Mouse (Mus musculus) myocyte (in vitro differentiated cells): ENCODE measurements around the gene Olfr1564. TPM values are rescaled to one million over a fixed set of nuclear protein-coding genes. Genes with fewer than 3 reads are reported as not detected.
"Not testable (repeated sequence)": the region's sequence is repeated elsewhere in the genome, so short reads cannot be mapped to it uniquely, and the experiment has no call there.

Source experiments
- H3K27me3 ChIP-seq: one replicate; pipeline ENCODE4 v1.6.1; 2011; ENCODE audit not compliant: control insufficient read depth, insufficient read depth, insufficient read length
- H3K36me3 ChIP-seq: one replicate; pipeline ENCODE4 v1.6.1; 2011; ENCODE audit not compliant: control insufficient read depth, insufficient read depth
- H3K4me2 ChIP-seq: one replicate; pipeline ENCODE4 v1.6.1; 2011; ENCODE audit warnings: low read depth, control low read depth
- H3K4me3 ChIP-seq: one replicate; pipeline ENCODE4 v1.5.1; 2011; ENCODE audit warnings: mild to moderate bottlenecking, control low read depth, moderate library complexity
- H3K79me2 ChIP-seq: one replicate; pipeline ENCODE4 v1.6.1; 2011; ENCODE audit not compliant: control insufficient read depth, insufficient read depth
- H3ac ChIP-seq: one replicate; pipeline ENCODE4 v1.6.1; 2011; ENCODE audit not compliant: control insufficient read depth, insufficient read length
- CEBPB ChIP-seq: IDR thresholded peaks from 2 replicates; pipeline ENCODE4 v1.6.1; 2011; ENCODE audit warnings: mild to moderate bottlenecking, moderate library complexity; ENCODE audit not compliant: poor library complexity, insufficient read depth, severe bottlenecking
- E2F4 ChIP-seq: IDR thresholded peaks from one replicate; pipeline ENCODE4 v1.6.1; 2011; ENCODE audit warnings: mild to moderate bottlenecking, control low read depth, moderate library complexity; ENCODE audit not compliant: insufficient read depth
- MAX ChIP-seq: IDR thresholded peaks from one replicate; pipeline ENCODE4 v1.6.1; 2011; ENCODE audit warnings: low read depth, mild to moderate bottlenecking, control low read depth
- MYOD1 ChIP-seq, 3 experiments: IDR thresholded peaks; one replicate each; pipeline ENCODE4 v1.6.1; 2011; ENCODE audit warnings: control low read depth in 2 of 3, low read depth in 2 of 3, mild to moderate bottlenecking in 2 of 3, moderate library complexity in 1 of 3; ENCODE audit not compliant: insufficient read length in 2 of 3, control insufficient read depth in 1 of 3
- MYOG ChIP-seq, 3 experiments: IDR thresholded peaks; one replicate each; pipeline ENCODE4 v1.6.1; 2011; ENCODE audit warnings: control low read depth in 2 of 3, low read depth in 2 of 3, mild to moderate bottlenecking in 2 of 3; ENCODE audit not compliant: insufficient read length in 2 of 3, control insufficient read depth in 1 of 3, insufficient read depth in 1 of 3
- POLR2A ChIP-seq: IDR thresholded peaks from one replicate; pipeline ENCODE4 v1.6.1; 2011; ENCODE audit warnings: low read depth, mild to moderate bottlenecking, control low read depth, moderate library complexity; ENCODE audit not compliant: insufficient read length
- POLR2AphosphoS2 ChIP-seq: IDR thresholded peaks from one replicate; pipeline ENCODE4 v1.6.1; 2011; ENCODE audit warnings: low read depth, control low read depth; ENCODE audit not compliant: insufficient read length
- REST ChIP-seq: IDR thresholded peaks from one replicate; pipeline ENCODE4 v1.6.1; 2011; ENCODE audit warnings: mild to moderate bottlenecking, control low read depth, moderate library complexity; ENCODE audit not compliant: insufficient read depth, insufficient read length
- SRF ChIP-seq: IDR thresholded peaks from one replicate; pipeline ENCODE4 v1.6.1; 2011; ENCODE audit warnings: low read depth; ENCODE audit not compliant: control insufficient read depth, insufficient read length
- TCF12 ChIP-seq: IDR thresholded peaks from one replicate; pipeline ENCODE4 v1.6.1; 2011; ENCODE audit warnings: mild to moderate bottlenecking, control low read depth; ENCODE audit not compliant: poor library complexity, insufficient read depth, severe bottlenecking
- TCF3 ChIP-seq: IDR thresholded peaks from one replicate; pipeline ENCODE4 v1.6.1; 2011; ENCODE audit warnings: low read depth, control low read depth; ENCODE audit not compliant: insufficient read length
- USF1 ChIP-seq: IDR thresholded peaks from one replicate; pipeline ENCODE4 v1.6.1; 2011; ENCODE audit warnings: low read depth, mild to moderate bottlenecking, control low read depth, moderate library complexity
- polyA plus RNA-seq: library from polyadenylated mRNA; unstranded; fragments of >200 nt; fragmentation: generic; extraction: Trizol; gene quantifications from one replicate; pipeline ENCODE4 v1.2.1, GENCODE M21; 2012; ENCODE audit warnings: missing spikeins

Gene Olfr1564
- 0.11 TPM for polyA plus RNA-seq

- Histone ChIP-seq H3K4me2 (no peak within 1 kb of the TSS), H3K4me3 (no peak within 1 kb of the TSS), H3K36me3 (no peaks in the 10 kb centered on the region), H3K27me3 (no peaks in the 10 kb centered on the region), H3K79me2 (no peaks in the 10 kb centered on the region), H3ac (no peak within 1 kb of the TSS)
- no peak for TF ChIP-seq USF1
- TF ChIP-seq MYOG (IDR thresholded peaks at IDR 0.05; ENCODE audit: control insufficient read depth in 1 of 3, insufficient read depth in 1 of 3, insufficient read length in 2 of 3, low read depth in 2 of 3): no peak
- TF ChIP-seq SRF: no peak
- TF ChIP-seq TCF12: no peak
- no peak for TF ChIP-seq CEBPB
- no peak for TF ChIP-seq POLR2AphosphoS2
- TF ChIP-seq E2F4: no peak
- TF ChIP-seq TCF3: no peak
- TF ChIP-seq REST: no peak
- no peak for TF ChIP-seq MAX
- TF ChIP-seq POLR2A: no peak
Measured at GRCm38 (mm10) chr17:33221590-33221989, at the start of gene Olfr1564. TSS of gene Olfr1564 (minus strand) at chr17:33221690.

GRCm38 (mm10) chr17:33268907-33269306 lies 47.4 kb upstream of the Olfr1564 start:
- no peak overlapping the region for H3K4me2 ChIP-seq

GRCm38 (mm10) chr17:33264376-33264775 lies 42.9 kb upstream of the Olfr1564 start, which contains the start of gene Olfr63:
TSS of gene Olfr63 (plus strand) at chr17:33264676.
- Histone ChIP-seq H3K27me3 (no peaks in the 10 kb centered on the region), H3K4me3 (no peak within 1 kb of the TSS), H3ac (no peak within 1 kb of the TSS), H3K36me3 (no peaks in the 10 kb centered on the region), H3K4me2 (no peak within 1 kb of the TSS), H3K79me2 (no peaks in the 10 kb centered on the region)
- no peak for TF ChIP-seq POLR2AphosphoS2

More at GRCm38 (mm10) chr17:33268907-33269306, 47.4 kb upstream of the Olfr1564 start:
- Histone ChIP-seq H3K36me3 (no peaks in the 10 kb centered on the region), H3K4me3 (no peak overlapping the region), H3ac (no peak overlapping the region), H3K79me2 (no peaks in the 10 kb centered on the region), H3K27me3 (no peaks in the 10 kb centered on the region)
- TF ChIP-seq CEBPB (no peak), MYOD1 (IDR thresholded peaks at IDR 0.05; ENCODE audit: control insufficient read depth in 1 of 3, insufficient read length in 2 of 3, low read depth in 2 of 3) (no peak), USF1 (no peak), E2F4 (no peak), TCF12 (no peak), SRF (no peak), POLR2AphosphoS2 (no peak), MAX (no peak), TCF3 (no peak), POLR2A (no peak), MYOG (IDR thresholded peaks at IDR 0.05; ENCODE audit: control insufficient read depth in 1 of 3, insufficient read depth in 1 of 3, insufficient read length in 2 of 3, low read depth in 2 of 3) (no peak), REST (no peak)

GRCm38 (mm10) chr17:33255319-33255657 lies 33.8 kb upstream of the Olfr1564 start:
- H3K4me3 ChIP-seq, H3K36me3 ChIP-seq, H3ac ChIP-seq, H3K4me2 ChIP-seq, H3K79me2 ChIP-seq, H3K27me3 ChIP-seq: not testable (repeated sequence)

GRCm38 (mm10) chr17:33254530-33255318 lies 33.2 kb upstream of the Olfr1564 start, which contains the start of gene Zfp955a:
TSS of gene Zfp955a (minus strand) at chr17:33255145.
- H3K36me3 ChIP-seq, H3K4me3 ChIP-seq, H3K4me2 ChIP-seq, H3K79me2 ChIP-seq, H3ac ChIP-seq, H3K27me3 ChIP-seq: not testable (repeated sequence)

DNA sequence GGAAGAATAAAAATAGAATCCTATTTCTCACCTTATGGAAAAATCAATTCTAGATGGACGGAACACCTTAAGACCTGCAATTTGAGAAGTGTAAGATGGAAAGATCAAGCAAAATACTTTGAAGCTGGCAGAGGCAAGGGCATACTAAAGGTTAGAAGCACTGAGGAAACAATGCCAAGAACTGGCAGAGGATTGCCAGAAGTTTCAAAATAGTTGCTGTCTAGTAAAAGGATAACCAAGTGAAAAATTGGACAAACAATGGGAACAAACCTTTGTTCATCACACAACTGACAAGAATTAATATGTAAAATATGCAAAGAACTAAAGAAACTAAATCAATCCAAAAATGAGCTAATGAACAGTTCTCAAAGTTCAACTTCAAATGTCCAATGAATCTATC lies 15.2 kb upstream of the Olfr1564 start:
- H3K36me3 ChIP-seq, H3K4me2 ChIP-seq, H3K27me3 ChIP-seq, H3K79me2 ChIP-seq, H3ac ChIP-seq, H3K4me3 ChIP-seq: not testable (repeated sequence)

GRCm38 (mm10) chr17:33191002-33191401 lies 30.5 kb downstream of the Olfr1564 start, which contains the start of gene Olfr239:
TSS of gene Olfr239 (plus strand) at chr17:33191302.
- not testable (repeated sequence) for H3K79me2 ChIP-seq, H3ac ChIP-seq, H3K27me3 ChIP-seq, H3K4me2 ChIP-seq, H3K36me3 ChIP-seq, H3K4me3 ChIP-seq

DNA sequence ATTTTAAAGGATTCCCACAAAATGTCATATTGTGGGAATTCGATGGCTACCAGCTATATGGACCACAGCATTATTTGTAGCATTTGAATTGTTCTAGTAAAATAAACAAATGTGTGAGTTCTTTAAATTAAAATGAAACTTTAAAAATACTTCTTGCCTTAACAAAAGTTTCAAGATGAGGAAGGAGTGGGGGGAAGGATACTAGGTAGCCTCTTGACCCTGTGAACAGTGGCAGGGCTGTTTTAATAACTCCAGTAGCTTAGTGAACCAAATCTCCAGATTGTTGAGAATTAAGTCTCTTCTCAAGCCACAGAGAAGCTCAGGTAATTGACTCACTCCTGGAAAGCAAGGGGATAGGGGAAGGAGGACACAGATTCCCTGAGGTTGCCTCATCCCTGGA lies 53.3 kb downstream of the Olfr1564 start, which contains the start of gene Olfr55:
Gene Olfr55 (plus strand): TSS at position 301 of the 400 bp plus-strand sequence.
- not testable (repeated sequence) for H3K79me2 ChIP-seq, H3K4me3 ChIP-seq, H3ac ChIP-seq, H3K36me3 ChIP-seq, H3K4me2 ChIP-seq, H3K27me3 ChIP-seq
